Mouse (Mus musculus): Measurements from ENCODE around the gene Usp15. TPM values are rescaled to one million over a fixed set of nuclear protein-coding genes. Genes with fewer than 3 reads are reported as not detected.
A peak's percentile ranks its signal among the peaks of the same experiment; 100 is the strongest.

The Usp15 gene
- total and polyA plus RNA-seq, 3 experiments, result 65.4 to 124 (median 113) TPM

DNA sequence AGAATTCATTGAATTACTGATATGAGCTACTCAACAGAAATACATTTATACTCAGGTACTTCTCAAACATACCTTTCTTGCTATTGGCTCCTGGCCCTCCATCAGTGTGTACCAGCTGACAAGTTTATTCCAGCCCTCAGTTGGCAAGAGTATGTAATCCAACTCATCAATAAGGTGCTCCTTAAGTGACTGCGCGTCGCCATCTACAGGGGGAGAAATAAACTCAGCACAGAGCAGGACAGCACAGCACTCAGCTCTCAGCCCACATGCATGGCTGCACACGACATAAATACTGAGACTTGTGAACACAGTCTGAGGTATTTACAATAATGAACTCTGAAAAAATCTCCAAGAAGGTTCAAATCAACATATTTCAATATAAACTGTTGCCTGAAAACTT lies 21.0 kb downstream of the Usp15 start:
- H3K79me2 ChIP-seq (replicated peaks; ENCODE audit: control insufficient read depth, extremely low read depth, insufficient read depth, poor library complexity, severe bottlenecking), result peaks cover 11% of the 10 kb centered on the region
- no peaks in the 10 kb centered on the region for H3K27me3 ChIP-seq (replicated peaks)
- no peak overlapping the region for H3K9ac ChIP-seq (ENCODE audit: insufficient read depth, low read depth)
- no peaks in the 10 kb centered on the region for H3K9me3 ChIP-seq (replicated peaks; ENCODE audit: low read length)
- H3K4me2 ChIP-seq (ENCODE audit: insufficient read depth, low read depth, poor library complexity, severe bottlenecking), result no peak overlapping the region
- in situ Hi-C loops (cut with MboI; ENCODE audit: low pct_ligation_motif_present, low pct_unique_long_range_greater_than_20kb, low sequenced_read_pairs), result no loop called here
- no peak for DNase-seq (ENCODE audit: extremely low read depth)
- H3K27ac ChIP-seq (ENCODE audit: insufficient read depth, low read depth), result no peak overlapping the region
- H3K36me3 ChIP-seq (replicated peaks in 1 of 2; ENCODE audit: control insufficient read depth in 1 of 2, insufficient read depth in 1 of 2, low read length in 1 of 2), result peaks cover 45 to 85% of the 10 kb centered on the region in 2 experiments
- peaks cover 0 to 5% of the 10 kb centered on the region in 2 experiments; a peak in 1 of 4 replicates for H3K4me1 ChIP-seq (ENCODE audit: control insufficient read depth in 1 of 2, insufficient read depth in 2 of 2)
- H3K4me3 ChIP-seq (replicated peaks in 1 of 3; ENCODE audit: low read depth in 2 of 3, low read length in 2 of 3, poor library complexity in 1 of 3), result no peak overlapping the region
- peak; percentile 23 for TF ChIP-seq RAD21 (IDR thresholded peaks at IDR 0.05; ENCODE audit: low read depth, low read length)
- no peak for TF ChIP-seq RCOR1 (conservative IDR thresholded peaks at IDR 0.05; ENCODE audit: low read depth, low read length)
- peak in 1 of 2 experiments; percentile 52; a peak in 2 of 4 replicates for TF ChIP-seq CTCF (conservative IDR thresholded peaks at IDR 0.05 in 1 of 2, IDR thresholded peaks at IDR 0.05 in 1 of 2; ENCODE audit: low read depth in 2 of 2, low read length in 2 of 2)
- dilution Hi-C loops (cut with MboI; ENCODE audit: extremely low pct_ligation_motif_present, extremely low pct_unique_long_range_greater_than_20kb, low sequenced_read_pairs), result no loop called here

GRCm38 (mm10) chr10:123170898-123171297 lies 25.9 kb downstream of the Usp15 start:
- Histone ChIP-seq H3K27ac (ENCODE audit: insufficient read depth, low read depth) (no peak overlapping the region), H3K36me3 (replicated peaks in 1 of 2; ENCODE audit: control insufficient read depth in 1 of 2, insufficient read depth in 1 of 2, low read length in 1 of 2) (peaks cover 43 to 76% of the 10 kb centered on the region in 2 experiments), H3K4me2 (ENCODE audit: insufficient read depth, low read depth, poor library complexity, severe bottlenecking) (no peak overlapping the region), H3K9me3 (replicated peaks; ENCODE audit: low read length) (no peaks in the 10 kb centered on the region), H3K79me2 (replicated peaks; ENCODE audit: control insufficient read depth, extremely low read depth, insufficient read depth, poor library complexity, severe bottlenecking) (peaks cover 3% of the 10 kb centered on the region; the same call in 1 of the 2 replicates), H3K4me3 (replicated peaks in 1 of 3; ENCODE audit: low read depth in 2 of 3, low read length in 2 of 3, poor library complexity in 1 of 3) (no peak overlapping the region), H3K9ac (ENCODE audit: insufficient read depth, low read depth) (no peak overlapping the region), H3K27me3 (replicated peaks) (no peaks in the 10 kb centered on the region), H3K4me1 (ENCODE audit: control insufficient read depth in 1 of 2, insufficient read depth in 2 of 2) (no peaks in the 10 kb centered on the region)
- dilution Hi-C loops (cut with MboI; ENCODE audit: extremely low pct_ligation_motif_present, extremely low pct_unique_long_range_greater_than_20kb, low sequenced_read_pairs), result no loop called here
- TF ChIP-seq TCF12 (IDR thresholded peaks at IDR 0.05; ENCODE audit: low read depth, low read length) (no peak), SIN3A (IDR thresholded peaks at IDR 0.05; ENCODE audit: low read length) (no peak), ETS1 (conservative IDR thresholded peaks at IDR 0.05; ENCODE audit: low read depth, low read length) (no peak), KAT2A (IDR thresholded peaks at IDR 0.05; ENCODE audit: insufficient replicate concordance, low read length) (no peak)
- DNase-seq (ENCODE audit: extremely low read depth), result no peak
- in situ Hi-C loops (cut with MboI; ENCODE audit: low pct_ligation_motif_present, low pct_unique_long_range_greater_than_20kb, low sequenced_read_pairs), result no loop called here

- H3K36me3 ChIP-seq (replicated peaks in 1 of 2; ENCODE audit: control insufficient read depth in 1 of 2, insufficient read depth in 1 of 2, low read length in 1 of 2), result peaks cover 37 to 60% of the 10 kb centered on the region in 2 experiments
- H3K27ac ChIP-seq (ENCODE audit: insufficient read depth, low read depth), result no peak overlapping the region
- no peaks in the 10 kb centered on the region for H3K27me3 ChIP-seq (replicated peaks)
- no peaks in the 10 kb centered on the region for H3K79me2 ChIP-seq (replicated peaks; ENCODE audit: control insufficient read depth, extremely low read depth, insufficient read depth, poor library complexity, severe bottlenecking)
- TF ChIP-seq JUND (conservative IDR thresholded peaks at IDR 0.05; ENCODE audit: low read depth, low read length), result no peak
- TF ChIP-seq PAX5 (IDR thresholded peaks at IDR 0.05; ENCODE audit: low read length), result no peak
- no peak for TF ChIP-seq TBP (conservative IDR thresholded peaks at IDR 0.05; ENCODE audit: low read depth, low read length)
- no peak for TF ChIP-seq MAFK (IDR thresholded peaks at IDR 0.05; ENCODE audit: insufficient replicate concordance, low read length)
- TF ChIP-seq POLR2A (IDR thresholded peaks at IDR 0.05; ENCODE audit: low read depth, low read length), result no peak
- no peak for TF ChIP-seq E2F4 (IDR thresholded peaks at IDR 0.05; ENCODE audit: insufficient replicate concordance, low read depth, low read length)
- TF ChIP-seq ZKSCAN1 (IDR thresholded peaks at IDR 0.05; ENCODE audit: borderline replicate concordance, low read depth, low read length), result no peak
- TF ChIP-seq RAD21 (IDR thresholded peaks at IDR 0.05; ENCODE audit: low read depth, low read length), result no peak
- no peak for TF ChIP-seq CTCF (conservative IDR thresholded peaks at IDR 0.05 in 1 of 2, IDR thresholded peaks at IDR 0.05 in 1 of 2; ENCODE audit: low read depth in 2 of 2, low read length in 2 of 2)
- TF ChIP-seq MXI1 (IDR thresholded peaks at IDR 0.05; ENCODE audit: low read depth, low read length), result no peak
- TF ChIP-seq POLR2AphosphoS2 (IDR thresholded peaks at IDR 0.05; ENCODE audit: low read depth, low read length), result no peak
- no peak for TF ChIP-seq HCFC1 (IDR thresholded peaks at IDR 0.05; ENCODE audit: low read depth, low read length)
- TF ChIP-seq RCOR1 (conservative IDR thresholded peaks at IDR 0.05; ENCODE audit: low read depth, low read length), result no peak
- no peak for TF ChIP-seq ZC3H11A (IDR thresholded peaks at IDR 0.05; ENCODE audit: low read depth, low read length)
- no peak for TF ChIP-seq CHD2 (IDR thresholded peaks at IDR 0.05; ENCODE audit: low read length)
- TF ChIP-seq ETS1 (conservative IDR thresholded peaks at IDR 0.05; ENCODE audit: low read depth, low read length), result no peak
- TF ChIP-seq MAX (IDR thresholded peaks at IDR 0.05; ENCODE audit: low read length), result no peak
- TF ChIP-seq UBTF (IDR thresholded peaks at IDR 0.05; ENCODE audit: low read depth, low read length), result no peak
- no peak for TF ChIP-seq ELF1 (IDR thresholded peaks at IDR 0.05; ENCODE audit: low read depth, low read length)
- TF ChIP-seq BHLHE40 (IDR thresholded peaks at IDR 0.05; ENCODE audit: low read depth, low read length), result no peak
- H3K9me3 ChIP-seq (replicated peaks; ENCODE audit: low read length), result no peaks in the 10 kb centered on the region
- no peak overlapping the region for H3K9ac ChIP-seq (ENCODE audit: insufficient read depth, low read depth)
- no peak overlapping the region for H3K4me2 ChIP-seq (ENCODE audit: insufficient read depth, low read depth, poor library complexity, severe bottlenecking)
- in situ Hi-C loops (cut with MboI; ENCODE audit: low pct_ligation_motif_present, low pct_unique_long_range_greater_than_20kb, low sequenced_read_pairs), result no loop called here
- H3K4me3 ChIP-seq (replicated peaks in 1 of 3; ENCODE audit: low read depth in 2 of 3, low read length in 2 of 3, poor library complexity in 1 of 3), result no peak overlapping the region
- dilution Hi-C loops (cut with MboI; ENCODE audit: extremely low pct_ligation_motif_present, extremely low pct_unique_long_range_greater_than_20kb, low sequenced_read_pairs), result no loop called here
- no peak for DNase-seq (ENCODE audit: extremely low read depth)
- peaks cover 0 to 9% of the 10 kb centered on the region in 2 experiments; a peak in 2 of 4 replicates for H3K4me1 ChIP-seq (ENCODE audit: control insufficient read depth in 1 of 2, insufficient read depth in 2 of 2)
Measured at GRCm38 (mm10) chr10:123165542-123165941, 31.3 kb downstream of the Usp15 start.

All from CH12.LX (cell line).